Mouse (Mus musculus): ENCODE results near the gene Slc5a11. TPM values are rescaled to one million over a fixed set of nuclear protein-coding genes. Genes with fewer than 3 reads are reported as not detected.

The Slc5a11 gene
- polyA plus RNA-seq (2014; fragmentation: Nextera tagmentation; extraction: Ambion mirVana), result 0.37 TPM in 1 of 2 replicates, not detected in the other

DNA sequence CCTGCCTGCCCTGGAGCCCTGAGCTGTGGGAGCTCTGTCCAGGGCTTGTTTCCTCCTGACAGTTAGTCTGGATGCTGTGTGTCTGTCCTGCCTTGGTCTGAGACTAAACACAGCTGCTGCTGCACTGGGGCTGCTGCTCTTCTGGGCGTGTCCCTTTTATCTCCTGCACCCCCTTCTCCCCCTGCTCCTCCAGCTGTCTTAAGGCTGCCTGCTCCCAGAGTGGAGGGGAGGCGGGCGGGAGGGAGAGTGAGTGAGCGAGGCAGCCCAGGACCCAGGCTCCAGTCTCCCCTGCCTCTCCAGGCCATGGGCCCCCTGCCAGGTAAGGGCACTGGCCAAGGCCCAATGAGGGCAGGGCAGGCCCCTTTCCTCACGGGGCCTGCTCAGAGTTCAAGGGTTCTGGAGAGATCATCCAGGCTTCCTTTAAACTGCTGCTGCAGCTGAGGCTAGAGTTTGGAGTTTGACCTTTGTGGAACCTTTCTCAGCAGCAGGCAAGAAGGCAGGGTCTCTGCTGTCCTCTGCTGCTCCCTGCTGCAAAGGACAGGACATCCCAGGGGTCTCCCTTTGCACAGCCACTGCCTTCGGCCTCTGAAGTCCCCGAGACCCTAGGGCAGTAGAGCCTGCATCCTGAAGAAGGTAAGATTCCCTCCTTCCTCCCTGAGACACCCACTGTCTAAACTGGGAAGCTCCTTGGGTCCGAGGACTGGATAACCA is at the start of gene Slc5a11:
TSS of gene Slc5a11 (plus strand) at position 416 of the 711 bp plus-strand sequence.
- ATAC-seq (0 out of 2 replicates have a peak, but pooled peaks have one; percentile 20), DNase-seq (ENCODE audit: low spot score) (no peak)
- no peaks in the 10 kb centered on the region for H3K9me3 ChIP-seq (replicated peaks; ENCODE audit: control insufficient read depth, low read length)
- H3K9ac ChIP-seq (ENCODE audit: low read length), result no peak within 1 kb of the TSS
- 42% methylated on average over 8 of the region's 8 CpGs for WGBS
- H3K27ac ChIP-seq (ENCODE audit: low read depth, low read length), result no peak within 1 kb of the TSS
- H3K4me2 ChIP-seq (ENCODE audit: low read length), result no peak within 1 kb of the TSS
- H3K4me1 ChIP-seq (ENCODE audit: control insufficient read depth, insufficient read depth, low read length), result no peaks in the 10 kb centered on the region
- H3K4me3 ChIP-seq (ENCODE audit: low read depth, low read length), result no peak within 1 kb of the TSS
- H3K27me3 ChIP-seq (replicated peaks; ENCODE audit: control insufficient read depth, insufficient read depth, low read length), result no peaks in the 10 kb centered on the region
- H3K36me3 ChIP-seq (ENCODE audit: control insufficient read depth, insufficient read depth, low read length), result no peaks in the 10 kb centered on the region

DNA sequence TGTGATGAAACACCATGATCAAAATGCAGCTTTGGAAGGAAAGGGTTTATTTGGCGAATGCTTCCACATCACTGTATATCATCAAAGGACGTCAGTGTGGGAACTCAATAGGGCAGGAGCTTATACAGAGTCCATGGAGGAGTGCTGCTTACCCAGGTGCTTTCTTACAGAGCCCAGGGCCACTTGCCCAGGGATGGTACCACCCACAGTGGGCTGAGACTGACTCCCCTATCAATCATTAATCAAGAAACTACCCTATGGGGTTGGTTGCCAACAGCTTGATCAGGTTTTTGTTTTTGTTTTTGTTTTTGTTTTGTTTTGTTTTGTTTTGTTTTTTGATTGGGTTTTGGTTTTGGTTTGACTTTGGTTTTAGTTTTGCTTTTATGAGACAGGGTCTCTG is 47.1 kb upstream of the Slc5a11 start:
- 83% methylated on average over 2 of the region's 2 CpGs for WGBS
- no peak overlapping the region for H3K27ac ChIP-seq (ENCODE audit: low read depth, low read length)
- ATAC-seq (no peak), DNase-seq (ENCODE audit: low spot score) (no peak)
- peaks cover 97% of the 10 kb centered on the region for H3K36me3 ChIP-seq (ENCODE audit: control insufficient read depth, insufficient read depth, low read length)
- no peaks in the 10 kb centered on the region for H3K27me3 ChIP-seq (replicated peaks; ENCODE audit: control insufficient read depth, insufficient read depth, low read length)
- no peaks in the 10 kb centered on the region for H3K4me1 ChIP-seq (ENCODE audit: control insufficient read depth, insufficient read depth, low read length)
- H3K4me2 ChIP-seq (ENCODE audit: low read length), result no peak overlapping the region
- H3K9ac ChIP-seq (ENCODE audit: low read length), result no peak overlapping the region
- H3K9me3 ChIP-seq (replicated peaks; ENCODE audit: control insufficient read depth, low read length), result no peaks in the 10 kb centered on the region
- no peak overlapping the region for H3K4me3 ChIP-seq (ENCODE audit: low read depth, low read length)

- H3K36me3 ChIP-seq (ENCODE audit: control insufficient read depth, insufficient read depth, low read length), result peaks cover 95% of the 10 kb centered on the region
- no peak overlapping the region for H3K4me2 ChIP-seq (ENCODE audit: low read length)
- H3K9me3 ChIP-seq (replicated peaks; ENCODE audit: control insufficient read depth, low read length), result no peaks in the 10 kb centered on the region
- H3K27me3 ChIP-seq (replicated peaks; ENCODE audit: control insufficient read depth, insufficient read depth, low read length), result no peaks in the 10 kb centered on the region
- no peaks in the 10 kb centered on the region for H3K4me1 ChIP-seq (ENCODE audit: control insufficient read depth, insufficient read depth, low read length)
- ATAC-seq, result no peak
- H3K27ac ChIP-seq (ENCODE audit: low read depth, low read length), result no peak overlapping the region
- no peak for DNase-seq (ENCODE audit: low spot score)
- H3K4me3 ChIP-seq (ENCODE audit: low read depth, low read length), result no peak overlapping the region
- H3K9ac ChIP-seq (ENCODE audit: low read length), result no peak overlapping the region
- WGBS, result 90% methylated on average over 2 of the region's 2 CpGs
Measured at GRCm38 (mm10) chr7:123169618-123170017, 45.0 kb upstream of the Slc5a11 start.

DNA sequence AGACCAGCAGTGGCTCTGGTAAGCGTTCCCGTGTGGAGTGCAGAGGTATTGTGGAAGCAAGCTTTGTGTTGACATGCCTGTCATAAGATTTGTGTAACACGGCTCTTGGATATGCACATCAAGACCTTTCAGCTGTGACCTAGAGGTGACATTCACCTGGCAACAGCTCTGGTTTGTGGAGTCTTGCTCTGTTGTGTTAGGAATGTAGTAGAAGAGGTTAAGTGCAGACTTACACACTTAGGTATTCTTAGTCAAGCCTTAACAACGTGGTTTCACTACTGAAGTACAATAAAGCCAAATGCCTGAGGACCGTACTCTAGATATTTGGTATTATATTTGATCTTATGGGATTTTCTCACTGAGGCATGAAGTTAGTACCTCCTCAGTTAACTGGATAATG is 42.5 kb upstream of the Slc5a11 start:
- no peak overlapping the region for H3K4me3 ChIP-seq (ENCODE audit: low read depth, low read length)
- H3K4me2 ChIP-seq (ENCODE audit: low read length), result no peak overlapping the region
- H3K36me3 ChIP-seq (ENCODE audit: control insufficient read depth, insufficient read depth, low read length), result peaks cover 91% of the 10 kb centered on the region
- no peak overlapping the region for H3K9ac ChIP-seq (ENCODE audit: low read length)
- no peaks in the 10 kb centered on the region for H3K4me1 ChIP-seq (ENCODE audit: control insufficient read depth, insufficient read depth, low read length)
- DNase-seq (ENCODE audit: low spot score) (no peak), ATAC-seq (no peak)
- H3K9me3 ChIP-seq (replicated peaks; ENCODE audit: control insufficient read depth, low read length), result no peaks in the 10 kb centered on the region
- no peaks in the 10 kb centered on the region for H3K27me3 ChIP-seq (replicated peaks; ENCODE audit: control insufficient read depth, insufficient read depth, low read length)
- no peak overlapping the region for H3K27ac ChIP-seq (ENCODE audit: low read depth, low read length)
- 91% methylated on average over 5 of the region's 5 CpGs for whole genome bisulfite sequencing

DNA sequence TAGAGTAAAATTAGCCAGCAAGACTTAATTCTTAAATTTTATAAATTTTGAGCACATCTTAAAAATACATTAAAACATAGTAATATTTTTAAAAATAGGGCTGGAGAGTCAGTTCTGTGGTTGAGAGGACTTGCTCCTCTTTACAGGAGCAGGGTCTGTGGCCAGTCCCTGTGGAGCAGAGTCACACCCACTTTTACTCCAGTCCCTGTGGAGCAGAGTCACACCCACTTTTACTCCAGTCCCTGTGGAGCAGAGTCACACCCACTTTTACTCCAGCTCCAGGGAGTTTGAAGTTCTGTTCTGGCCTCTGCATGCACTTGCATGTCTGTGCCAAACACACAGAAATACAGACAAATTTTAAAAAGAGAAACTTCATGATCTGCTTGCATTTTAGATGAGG is 37.4 kb upstream of the Slc5a11 start:
- Histone ChIP-seq H3K36me3 (ENCODE audit: control insufficient read depth, insufficient read depth, low read length) (peaks cover 82% of the 10 kb centered on the region), H3K9me3 (replicated peaks; ENCODE audit: control insufficient read depth, low read length) (no peaks in the 10 kb centered on the region)

GRCm38 (mm10) chr7:123181787-123182701 is 32.5 kb upstream of the Slc5a11 start:
- no peak overlapping the region for H3K4me2 ChIP-seq (ENCODE audit: low read length)
- H3K4me3 ChIP-seq (ENCODE audit: low read depth, low read length), result no peak overlapping the region
- no peak overlapping the region for H3K9ac ChIP-seq (ENCODE audit: low read length)
- WGBS, result 87% methylated on average over 20 of the region's 20 CpGs
- peaks cover 86% of the 10 kb centered on the region for H3K36me3 ChIP-seq (ENCODE audit: control insufficient read depth, insufficient read depth, low read length)
- no peaks in the 10 kb centered on the region for H3K9me3 ChIP-seq (replicated peaks; ENCODE audit: control insufficient read depth, low read length)
- ATAC-seq (no peak), DNase-seq (ENCODE audit: low spot score) (no peak)
- H3K27me3 ChIP-seq (replicated peaks; ENCODE audit: control insufficient read depth, insufficient read depth, low read length), result no peaks in the 10 kb centered on the region
- H3K27ac ChIP-seq (ENCODE audit: low read depth, low read length), result no peak overlapping the region
- no peaks in the 10 kb centered on the region for H3K4me1 ChIP-seq (ENCODE audit: control insufficient read depth, insufficient read depth, low read length)

More for the DNA sequence above, 37.4 kb upstream of the Slc5a11 start:
- H3K4me2 ChIP-seq (ENCODE audit: low read length), result no peak overlapping the region
- H3K4me1 ChIP-seq (ENCODE audit: control insufficient read depth, insufficient read depth, low read length), result no peaks in the 10 kb centered on the region
- ATAC-seq (no peak), DNase-seq (ENCODE audit: low spot score) (no peak)
- no peak overlapping the region for H3K4me3 ChIP-seq (ENCODE audit: low read depth, low read length)
- no peak overlapping the region for H3K27ac ChIP-seq (ENCODE audit: low read depth, low read length)
- H3K9ac ChIP-seq (ENCODE audit: low read length), result no peak overlapping the region
- H3K27me3 ChIP-seq (replicated peaks; ENCODE audit: control insufficient read depth, insufficient read depth, low read length), result no peaks in the 10 kb centered on the region

GRCm38 (mm10) chr7:123184891-123185290 is 29.7 kb upstream of the Slc5a11 start:
- no peak overlapping the region for H3K9ac ChIP-seq (ENCODE audit: low read length)
- H3K27ac ChIP-seq (ENCODE audit: low read depth, low read length), result no peak overlapping the region
- peaks cover 95% of the 10 kb centered on the region for H3K36me3 ChIP-seq (ENCODE audit: control insufficient read depth, insufficient read depth, low read length)
- DNase-seq (ENCODE audit: low spot score), result no peak
- H3K4me3 ChIP-seq (ENCODE audit: low read depth, low read length), result no peak overlapping the region
- no peak for ATAC-seq
- WGBS, result 92% methylated on average over 1 of the region's 1 CpGs
- no peaks in the 10 kb centered on the region for H3K9me3 ChIP-seq (replicated peaks; ENCODE audit: control insufficient read depth, low read length)
- no peaks in the 10 kb centered on the region for H3K27me3 ChIP-seq (replicated peaks; ENCODE audit: control insufficient read depth, insufficient read depth, low read length)
- H3K4me1 ChIP-seq (ENCODE audit: control insufficient read depth, insufficient read depth, low read length), result no peaks in the 10 kb centered on the region
- no peak overlapping the region for H3K4me2 ChIP-seq (ENCODE audit: low read length)

DNA sequence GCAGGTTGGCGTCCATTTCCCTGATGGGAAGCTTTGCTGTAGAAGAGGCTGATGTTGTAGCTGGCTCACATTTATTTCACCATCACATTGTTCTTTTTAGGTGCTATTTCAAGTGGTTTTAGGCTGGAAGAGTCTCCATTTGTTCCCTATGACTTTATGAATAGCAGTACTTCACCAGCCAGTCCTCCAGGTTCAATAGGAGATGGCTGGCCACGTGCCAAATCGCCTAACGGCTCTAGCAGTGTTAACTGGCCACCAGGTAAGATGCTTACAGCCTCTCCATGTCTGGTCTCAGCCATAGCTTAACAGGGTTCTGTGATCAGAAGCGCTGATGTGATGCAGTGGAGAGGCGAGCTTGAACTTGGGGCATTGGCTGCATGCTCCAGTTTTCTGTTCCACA is 28.1 kb upstream of the Slc5a11 start:
- Histone ChIP-seq H3K4me3 (ENCODE audit: low read depth, low read length) (no peak overlapping the region), H3K27me3 (replicated peaks; ENCODE audit: control insufficient read depth, insufficient read depth, low read length) (no peaks in the 10 kb centered on the region), H3K36me3 (ENCODE audit: control insufficient read depth, insufficient read depth, low read length) (peaks cover 95% of the 10 kb centered on the region), H3K9me3 (replicated peaks; ENCODE audit: control insufficient read depth, low read length) (no peaks in the 10 kb centered on the region), H3K4me1 (ENCODE audit: control insufficient read depth, insufficient read depth, low read length) (no peaks in the 10 kb centered on the region), H3K9ac (ENCODE audit: low read length) (no peak overlapping the region), H3K4me2 (ENCODE audit: low read length) (no peak overlapping the region), H3K27ac (ENCODE audit: low read depth, low read length) (no peak overlapping the region)
- ATAC-seq (no peak), DNase-seq (ENCODE audit: low spot score) (no peak)
- 80% methylated on average over 6 of the region's 6 CpGs for WGBS

- Histone ChIP-seq H3K9me3 (replicated peaks; ENCODE audit: control insufficient read depth, low read length) (no peaks in the 10 kb centered on the region), H3K9ac (ENCODE audit: low read length) (no peak overlapping the region), H3K27me3 (replicated peaks; ENCODE audit: control insufficient read depth, insufficient read depth, low read length) (no peaks in the 10 kb centered on the region), H3K4me1 (ENCODE audit: control insufficient read depth, insufficient read depth, low read length) (no peaks in the 10 kb centered on the region), H3K4me3 (ENCODE audit: low read depth, low read length) (no peak overlapping the region), H3K36me3 (ENCODE audit: control insufficient read depth, insufficient read depth, low read length) (peaks cover 95% of the 10 kb centered on the region), H3K4me2 (ENCODE audit: low read length) (no peak overlapping the region), H3K27ac (ENCODE audit: low read depth, low read length) (no peak overlapping the region)
- ATAC-seq (no peak), DNase-seq (ENCODE audit: low spot score) (no peak)
- WGBS, result 94% methylated on average over 4 of the region's 4 CpGs
Measured at GRCm38 (mm10) chr7:123187246-123187645, 27.3 kb upstream of the Slc5a11 start.

All from forebrain, embryonic 14.5 days (tissue).